Mouse (Mus musculus) hindbrain, embryonic 15.5 days (tissue): ENCODE results near the gene Gpr119. TPM values are rescaled to one million over a fixed set of nuclear protein-coding genes. Genes with fewer than 3 reads are reported as not detected.
A peak's percentile ranks its signal among the peaks of the same experiment; 100 is the strongest.

Experiments used
- ATAC-seq: fragments of 200-750 bp; cut with Nextera tagmentation; 2 replicates; pipeline ENCODE4 v1.8.0; 2017; ENCODE audit warnings: low read depth, moderate number of reproducible peaks, moderate TSS enrichment; ENCODE audit not compliant: low FRiP score
- H3K27ac ChIP-seq: fragments of 300-500 bp; sonication (generic); replicated peaks from 2 replicates; pipeline ENCODE4 v1.5.1; 2015; ENCODE audit warnings: mild to moderate bottlenecking, inconsistent platforms
- H3K27me3 ChIP-seq: fragments of 300-500 bp; sonication (generic); 2 replicates; pipeline ENCODE4 v1.6.1; 2015; ENCODE audit warnings: control low read depth, inconsistent platforms
- H3K36me3 ChIP-seq: fragments of 300-500 bp; sonication (generic); 2 replicates; pipeline ENCODE4 v1.6.1; 2015; ENCODE audit warnings: control low read depth, inconsistent platforms
- H3K4me1 ChIP-seq: fragments of 300-500 bp; sonication (generic); replicated peaks from 2 replicates; pipeline ENCODE4 v1.6.1; 2015; ENCODE audit warnings: control low read depth, inconsistent platforms
- H3K4me2 ChIP-seq: fragments of 300-500 bp; sonication (generic); 2 replicates; pipeline ENCODE4 v1.6.1; 2015; ENCODE audit warnings: moderate library complexity, mild to moderate bottlenecking, inconsistent platforms
- H3K4me3 ChIP-seq: fragments of 300-500 bp; sonication (generic); 2 replicates; pipeline ENCODE4 v1.5.1; 2015; ENCODE audit warnings: mild to moderate bottlenecking, inconsistent platforms
- H3K9ac ChIP-seq: fragments of 300-500 bp; sonication (generic); 2 replicates; pipeline ENCODE4 v1.6.1; 2015; ENCODE audit warnings: inconsistent platforms
- H3K9me3 ChIP-seq: fragments of 300-500 bp; sonication (generic); 2 replicates; pipeline ENCODE4 v1.6.1; 2016; ENCODE audit warnings: control low read depth, inconsistent platforms
- WGBS: fragments of 180-500 bp; shearing (Covaris S2); methylation state at CpG from one replicate; pipeline ENCODE4 v1.1.7; 2015; 5-methylcytosine and 5-hydroxymethylcytosine counted together
- microRNA-seq: library from miRNA; unstranded; fragments of <30 nt; microRNA quantifications from one replicate; pipeline ENCODE4, GENCODE M21; 2016
- polyA plus RNA-seq: library from polyadenylated mRNA; unstranded; fragments of >200 nt; fragmentation: Nextera tagmentation; extraction: Ambion mirVana; gene quantifications from 2 replicates; pipeline ENCODE4 v1.2.1, GENCODE M21; 2015

Gpr119 gene
- polyA plus RNA-seq, 1 experiment from 2014 or later, result not detected

- peak within 1 kb of the TSS; percentile 91 for H3K27ac ChIP-seq
- peak within 1 kb of the TSS; percentile 61 for H3K4me3 ChIP-seq
- 0 out of 2 replicates have a peak, but pooled peaks cover 8% of the 10 kb centered on the region for H3K4me1 ChIP-seq
- peak; percentile 98 for ATAC-seq
- H3K27me3 ChIP-seq, result no peaks in the 10 kb centered on the region
- H3K4me2 ChIP-seq, result peak within 1 kb of the TSS; percentile 56
- H3K9me3 ChIP-seq, result no peaks in the 10 kb centered on the region
- peak within 1 kb of the TSS; percentile 58 for H3K9ac ChIP-seq
- 19% methylated on average over 37 of the region's 38 CpGs for WGBS
- H3K36me3 ChIP-seq, result no peaks in the 10 kb centered on the region
Measured at GRCm38 (mm10) chrX:48623379-48624053, 50.8 kb downstream of the Gpr119 start, which contains the start of gene Slc25a14. TSS of gene Slc25a14 (plus strand) at chrX:48623413.

- H3K27ac ChIP-seq, result peak overlapping the region; percentile 91
- 0 out of 2 replicates have a peak, but pooled peaks have one; percentile 13 for ATAC-seq
- H3K9me3 ChIP-seq, result no peaks in the 10 kb centered on the region
- H3K27me3 ChIP-seq, result no peaks in the 10 kb centered on the region
- H3K4me2 ChIP-seq, result peak overlapping the region; percentile 56
- peak overlapping the region; percentile 61 for H3K4me3 ChIP-seq
- WGBS, result 27% methylated on average over 4 of the region's 4 CpGs
- 0 out of 2 replicates have a peak, but pooled peaks cover 8% of the 10 kb centered on the region for H3K4me1 ChIP-seq
- H3K36me3 ChIP-seq, result no peaks in the 10 kb centered on the region
- peak overlapping the region; percentile 58 for H3K9ac ChIP-seq
Measured at GRCm38 (mm10) chrX:48623049-48623378, 51.3 kb downstream of the Gpr119 start.

Small RNA genes within 50 kb of the gene (microRNA-seq; reads per million reads assigned to microRNA genes)
- not detected for gene Gm27828

Other genes with a start within 250 kb of the Gpr119 start
- gene Elf4, start 211.3 kb downstream of the Gpr119 start, polyA plus RNA-seq, result 0.58 and 0.80 TPM in 2 replicates
- 37.9 and 42.0 TPM in 2 replicates for gene Aifm1, start 160.9 kb downstream of the Gpr119 start, polyA plus RNA-seq
- 88.9 and 96.7 TPM in 2 replicates for gene Rab33a, start 155.2 kb downstream of the Gpr119 start, polyA plus RNA-seq
- gene Zfp280c, start 80.0 kb downstream of the Gpr119 start, polyA plus RNA-seq, result 7.7 and 9.9 TPM in 2 replicates
- 41.7 and 44.3 TPM in 2 replicates for gene Slc25a14, start 51.1 kb downstream of the Gpr119 start, polyA plus RNA-seq
- gene Rbmx2, start 20.5 kb upstream of the Gpr119 start, polyA plus RNA-seq, result 19.0 and 23.4 TPM in 2 replicates
- not detected in 2 replicates for gene Gm595, start 203.2 kb upstream of the Gpr119 start, polyA plus RNA-seq